Mouse (Mus musculus): ENCODE measurements around the gene Ctf2. TPM values are rescaled to one million over a fixed set of nuclear protein-coding genes. Genes with fewer than 3 reads are reported as not detected.
A peak's percentile ranks its signal among the peaks of the same experiment; 100 is the strongest.

Gene Ctf2
- polyA plus RNA-seq, 2 experiments from 2014 or later: not detected

DNA sequence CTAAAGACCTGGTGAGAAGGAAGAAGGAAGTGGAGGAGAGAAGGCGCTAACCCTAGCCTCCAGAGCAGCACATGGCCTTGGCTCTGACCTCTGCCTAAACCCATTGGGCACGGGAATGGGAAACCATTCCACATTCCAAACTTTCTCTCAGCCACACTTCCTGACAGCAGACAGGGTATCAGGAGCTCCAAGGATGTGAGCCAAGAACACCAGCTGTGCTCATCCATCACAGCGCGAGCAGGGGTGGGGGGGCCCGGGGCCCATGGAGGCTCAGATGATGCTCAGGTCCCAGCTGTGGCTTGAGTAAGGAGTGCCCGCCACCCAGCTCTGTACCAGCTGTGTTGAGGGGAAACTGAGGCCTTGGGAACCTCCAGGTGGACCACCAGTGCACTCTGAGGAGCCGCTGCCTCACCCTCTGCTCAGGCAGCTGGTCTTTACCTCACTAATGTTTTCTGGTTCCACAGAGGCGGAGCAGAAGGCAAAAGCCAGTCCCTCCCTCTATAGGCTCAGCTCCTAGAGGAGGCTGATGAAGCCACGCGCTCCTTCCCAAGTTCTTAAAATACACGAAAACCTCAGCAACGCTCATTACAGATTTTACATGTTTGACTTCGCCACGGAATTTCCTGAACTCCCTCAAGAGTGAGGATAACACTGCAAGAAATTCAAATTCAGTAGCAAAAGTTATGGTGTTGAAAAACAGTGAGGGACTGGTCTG is 46.5 kb downstream of the Ctf2 start:
- no peak for ATAC-seq

DNA sequence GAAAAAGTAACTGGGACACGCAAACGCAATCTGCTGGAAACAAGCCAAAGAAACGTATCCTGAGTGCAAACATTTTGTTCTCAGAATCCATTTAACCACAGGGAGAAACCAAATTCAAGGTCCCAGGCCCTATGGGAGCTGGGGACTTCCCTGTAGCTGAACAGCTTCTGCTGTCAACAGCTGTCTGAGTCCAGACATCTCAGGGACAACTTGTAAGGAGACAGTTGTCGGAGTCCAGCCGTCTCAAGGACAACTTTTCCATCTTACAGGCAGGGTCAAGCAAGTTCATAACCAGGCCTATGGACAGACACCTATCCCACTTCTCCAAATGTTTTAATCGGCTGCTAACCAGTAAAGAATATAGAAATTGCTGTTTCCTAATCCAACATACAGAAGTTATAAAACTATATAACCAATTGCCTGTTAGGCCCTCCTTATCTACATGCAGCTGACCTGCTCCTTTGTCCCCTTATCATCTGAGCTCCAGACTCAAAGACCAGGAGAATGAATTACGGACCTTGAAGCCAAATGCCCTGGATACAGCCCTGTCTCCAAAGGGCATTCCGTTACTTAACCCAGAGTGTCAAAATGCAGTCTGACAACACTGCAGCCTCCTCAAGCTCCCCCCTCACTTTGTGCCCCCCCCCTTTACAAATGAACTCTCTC is 49.9 kb downstream of the Ctf2 start:
- ATAC-seq: no peak

DNA sequence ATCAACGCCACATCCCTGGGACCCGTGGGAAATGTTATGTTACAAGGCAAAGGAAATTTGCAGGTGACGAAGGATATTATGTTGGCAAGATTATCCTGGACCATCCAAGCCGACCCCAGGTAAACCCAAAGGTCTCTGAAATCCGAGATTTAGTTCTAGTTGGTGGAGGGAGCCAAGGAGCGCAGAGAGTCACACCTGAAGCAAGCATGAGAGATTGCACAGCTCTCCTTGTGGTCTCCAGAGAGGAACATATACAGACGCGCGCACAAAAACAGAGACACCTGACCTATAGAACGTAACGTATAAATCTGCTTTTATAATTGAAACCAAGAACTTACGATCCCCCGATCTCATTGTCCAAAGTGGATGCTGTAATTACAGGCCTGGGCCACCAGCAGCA is 51.4 kb downstream of the Ctf2 start:
- ATAC-seq: no peak

DNA sequence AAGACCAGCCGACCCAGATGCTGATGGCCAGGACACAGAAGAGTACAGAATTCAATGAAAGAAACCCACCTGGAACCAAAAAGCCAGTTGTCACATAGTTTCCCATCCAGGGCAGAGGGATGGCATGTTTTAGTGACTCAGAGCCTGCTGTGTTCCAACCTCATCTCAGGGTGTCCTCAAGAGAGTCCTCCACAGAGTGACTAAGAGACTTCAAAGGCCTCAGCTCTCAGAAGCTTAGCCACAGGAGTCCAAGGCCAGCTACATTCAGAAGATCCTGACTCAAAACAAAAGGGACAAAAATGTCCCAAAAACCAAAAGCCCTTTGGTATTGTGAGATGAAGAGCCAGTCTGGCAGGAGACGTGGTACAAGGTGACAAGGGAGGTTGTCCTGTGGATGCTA is 53.2 kb downstream of the Ctf2 start:
- no peak for ATAC-seq

DNA sequence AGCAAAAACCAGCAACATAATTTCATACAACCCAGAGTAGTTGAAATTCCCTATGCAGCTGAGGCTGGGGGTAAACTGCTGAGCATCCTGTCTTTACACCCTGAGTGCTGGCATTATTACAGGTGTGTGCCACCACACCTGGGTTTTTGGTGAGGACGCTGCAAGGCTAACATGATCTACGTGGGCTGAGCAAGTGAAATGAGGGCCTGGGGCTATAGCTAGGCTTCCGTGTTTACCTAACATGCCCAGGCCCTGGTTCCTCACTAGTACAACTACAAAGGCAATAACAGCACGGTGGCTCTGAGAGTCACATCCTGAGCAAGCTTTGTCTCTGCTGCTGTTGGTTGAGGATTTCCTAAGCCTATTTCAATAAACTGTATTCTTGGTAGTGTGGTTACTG is 54.4 kb downstream of the Ctf2 start:
- no peak for ATAC-seq

DNA sequence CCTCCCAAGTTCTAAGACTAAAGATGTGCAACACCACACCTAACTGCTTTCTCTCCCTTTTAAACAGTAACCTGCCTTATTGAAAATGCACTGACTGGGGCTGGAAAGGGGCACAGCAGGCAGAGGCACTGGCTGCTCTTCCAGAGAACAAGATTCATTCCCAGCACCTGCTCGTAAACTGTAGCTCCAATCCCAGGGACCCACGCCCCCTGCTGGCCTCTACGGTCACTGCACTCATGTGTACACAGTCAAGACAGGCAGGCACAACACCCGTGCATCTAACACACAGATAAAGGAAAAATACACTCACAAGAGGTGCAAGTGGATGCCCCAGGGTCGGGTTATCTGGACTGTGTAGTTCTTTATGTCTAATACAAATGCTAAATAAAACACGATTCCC is 54.9 kb downstream of the Ctf2 start:
- ATAC-seq: no peak

DNA sequence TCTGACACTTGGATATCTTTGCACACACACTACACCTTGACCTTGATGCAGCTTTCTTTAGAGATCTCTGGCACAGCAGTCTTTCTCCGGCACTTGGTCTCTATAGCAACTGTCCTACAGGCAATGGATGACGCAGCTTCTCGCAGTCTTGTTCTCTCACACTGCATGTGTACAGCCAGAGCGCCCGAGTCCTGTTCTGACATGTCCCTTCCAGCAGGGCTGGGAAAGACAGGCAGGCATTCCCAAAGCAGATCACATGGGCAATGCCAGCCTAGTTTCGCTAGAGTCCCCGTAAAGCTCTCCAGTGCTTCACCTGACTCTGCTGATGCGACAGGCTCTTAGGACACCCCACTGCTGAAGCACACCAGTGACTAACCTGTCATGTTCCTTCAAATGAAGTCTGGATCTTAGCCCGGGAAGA is 56.6 kb downstream of the Ctf2 start:
- no peak for ATAC-seq

DNA sequence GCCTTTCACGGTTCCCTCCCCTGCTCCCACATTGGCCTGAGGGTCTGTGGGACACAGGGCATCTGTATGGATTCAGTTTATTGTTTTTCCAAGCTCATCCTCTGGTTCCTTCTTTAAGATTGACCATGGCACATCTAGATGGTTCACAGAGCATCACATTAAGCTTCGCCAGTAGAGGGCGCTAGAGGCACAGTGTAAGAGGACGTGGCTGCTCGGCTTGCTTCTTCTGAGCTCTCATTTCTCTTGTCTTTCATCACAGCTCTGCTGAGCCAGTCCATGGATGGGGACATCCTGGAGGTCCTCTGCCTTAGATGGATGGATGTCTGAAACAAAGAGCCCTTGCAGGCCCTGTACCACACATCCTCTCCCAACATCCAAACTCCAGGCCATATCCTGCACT is 57.0 kb downstream of the Ctf2 start:
- peak; percentile 67 for ATAC-seq

DNA sequence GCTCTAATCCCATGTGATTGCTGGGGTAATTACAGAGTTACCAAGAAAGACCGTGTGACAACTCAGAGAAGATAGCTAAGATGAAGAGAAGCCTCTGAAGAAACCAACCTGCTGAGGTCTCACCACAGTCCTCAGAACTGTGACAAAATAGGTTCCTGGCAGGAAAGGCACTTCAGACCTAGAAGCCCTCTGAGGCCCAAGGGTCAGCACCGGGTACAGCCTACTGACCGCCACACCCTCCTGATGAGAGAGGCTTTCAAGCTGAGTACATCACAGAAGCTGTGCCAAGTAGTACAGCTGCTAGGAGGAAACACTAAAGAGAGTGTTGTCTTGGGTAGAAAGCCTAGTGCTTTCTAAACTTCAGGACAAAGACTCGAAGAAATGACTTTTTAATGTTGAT is 59.2 kb downstream of the Ctf2 start:
- no peak for ATAC-seq

DNA sequence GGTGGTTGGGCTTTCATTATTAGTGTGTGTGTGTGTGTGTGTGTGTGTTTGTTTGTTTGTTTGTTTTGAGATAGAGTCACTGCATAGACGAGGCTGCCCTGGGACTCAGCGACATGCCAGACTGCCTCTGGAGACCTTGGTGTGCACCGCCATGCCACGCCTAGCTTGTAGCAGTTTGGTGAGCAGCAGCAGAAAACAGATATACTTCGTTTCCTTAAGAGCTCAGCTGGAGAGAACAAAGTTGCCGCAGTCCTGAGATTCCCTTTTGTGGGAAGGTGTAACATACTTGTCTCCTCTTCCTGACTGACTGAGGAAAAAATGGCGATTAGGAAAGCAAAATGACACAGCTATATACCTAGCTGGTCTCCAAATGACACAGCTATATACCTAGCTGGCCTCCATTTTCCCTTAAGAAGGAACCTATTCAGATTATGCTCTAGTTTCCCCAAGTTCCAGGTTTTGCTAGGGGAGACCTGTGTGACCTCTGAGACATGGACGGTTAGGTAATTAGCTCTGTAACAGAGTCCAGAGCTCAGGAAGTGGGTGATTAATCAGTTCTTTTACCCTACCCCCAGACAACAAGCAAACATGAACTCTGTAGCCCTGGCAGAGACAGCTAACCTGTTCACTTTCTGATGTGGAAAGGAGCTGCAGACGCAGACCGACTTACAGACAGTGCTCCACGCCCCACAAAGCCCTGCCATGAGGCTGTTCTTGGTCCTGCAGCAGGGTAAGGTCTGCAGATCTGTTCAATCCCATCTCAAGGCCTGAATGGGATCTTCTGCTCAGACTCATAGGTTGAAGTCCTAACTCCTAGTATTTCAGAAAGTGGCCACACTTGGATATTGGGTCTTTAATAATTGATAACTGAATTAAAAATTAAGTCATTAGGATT is 59.8 kb downstream of the Ctf2 start:
- ATAC-seq: no peak

Other genes with a start within 250 kb of the Ctf2 start
- gene Srcap, start 220.2 kb downstream of the Ctf2 start, polyA plus RNA-seq (2017; shearing (Covaris generic)): 10 to 100 TPM in 1 of 2 experiments, 1 to 10 TPM in 1; 9.1 to 11.4 TPM
- gene Gm42715, start 212.6 kb downstream of the Ctf2 start, polyA plus RNA-seq (2017; shearing (Covaris generic)): 10 to 100 TPM; 29.9 to 31.9 TPM
- gene Tmem265, start 170.8 kb downstream of the Ctf2 start, polyA plus RNA-seq (2017; shearing (Covaris generic)): 10 to 100 TPM; 39.7 to 91.0 TPM
- gene Phkg2, start 158.8 kb downstream of the Ctf2 start, polyA plus RNA-seq (2017; shearing (Covaris generic)): 100 to 1,000 TPM; 109 to 138 TPM
- under 1 TPM; 0.56 to 0.70 TPM for gene Ccdc189, start 143.6 kb downstream of the Ctf2 start, polyA plus RNA-seq (2017; shearing (Covaris generic))
- gene Rnf40, start 143.4 kb downstream of the Ctf2 start, polyA plus RNA-seq (2017; shearing (Covaris generic)): 10 to 100 TPM; 26.3 to 45.6 TPM
- gene Zfp629, start 116.4 kb downstream of the Ctf2 start, polyA plus RNA-seq (2017; shearing (Covaris generic)): under 1 TPM; 0.16 to 0.56 TPM
- 1 to 10 TPM; 3.2 to 5.5 TPM for gene Bcl7c, start 23.2 kb downstream of the Ctf2 start, polyA plus RNA-seq (2017; shearing (Covaris generic))
- not detected for gene Ctf1, start 19.4 kb downstream of the Ctf2 start, polyA plus RNA-seq (2017; shearing (Covaris generic))
- under 1 TPM; 0.12 to 0.62 TPM for gene Fbxl19, start 12.4 kb upstream of the Ctf2 start, polyA plus RNA-seq (2017; shearing (Covaris generic))
- gene Orai3, start 37.6 kb upstream of the Ctf2 start, polyA plus RNA-seq (2017; shearing (Covaris generic)): 10 to 100 TPM; 12.8 to 15.4 TPM
- 1 to 10 TPM; 5.8 to 6.6 TPM for gene Setd1a, start 44.5 kb upstream of the Ctf2 start, polyA plus RNA-seq (2017; shearing (Covaris generic))
- gene Gm49388, start 53.4 kb upstream of the Ctf2 start, polyA plus RNA-seq (2017; shearing (Covaris generic)): under 1 TPM; 0.65 to 0.99 TPM
- gene Hsd3b7, start 68.4 kb upstream of the Ctf2 start, polyA plus RNA-seq (2017; shearing (Covaris generic)): 1 to 10 TPM; 3.9 to 6.8 TPM
- 100 to 1,000 TPM in 1 of 2 experiments, 10 to 100 TPM in 1; 62.0 to 110 TPM for gene Stx4a, start 92.1 kb upstream of the Ctf2 start, polyA plus RNA-seq (2017; shearing (Covaris generic))
- not detected for gene Stx1b, start 92.4 kb upstream of the Ctf2 start, polyA plus RNA-seq (2017; shearing (Covaris generic))
- 10 to 100 TPM; 25.1 to 29.0 TPM for gene Zfp646, start 144.1 kb upstream of the Ctf2 start, polyA plus RNA-seq (2017; shearing (Covaris generic))
- gene Zfp668, start 144.7 kb upstream of the Ctf2 start, polyA plus RNA-seq (2017; shearing (Covaris generic)): 10 to 100 TPM in 1 of 2 experiments, 1 to 10 TPM in 1; 9.0 to 10.6 TPM
- 1 to 10 TPM in 1 of 2 experiments, under 1 TPM in 1; 0.85 to 1.2 TPM for gene Prss53, start 158.8 kb upstream of the Ctf2 start, polyA plus RNA-seq (2017; shearing (Covaris generic))
- gene Gm21974, start 163.3 kb upstream of the Ctf2 start, polyA plus RNA-seq (2017; shearing (Covaris generic)): not detected
- 10 to 100 TPM; 43.3 to 58.0 TPM for gene Vkorc1, start 163.5 kb upstream of the Ctf2 start, polyA plus RNA-seq (2017; shearing (Covaris generic))
- gene Bckdk, start 171.9 kb upstream of the Ctf2 start, polyA plus RNA-seq (2017; shearing (Covaris generic)): 100 to 1,000 TPM in 1 of 2 experiments, 10 to 100 TPM in 1; 59.0 to 108 TPM
- gene Kat8, start 180.3 kb upstream of the Ctf2 start, polyA plus RNA-seq (2017; shearing (Covaris generic)): 10 to 100 TPM; 39.8 to 41.9 TPM
- not detected for gene Prss8, start 197.9 kb upstream of the Ctf2 start, polyA plus RNA-seq (2017; shearing (Covaris generic))
- gene Prss36, start 214.6 kb upstream of the Ctf2 start, polyA plus RNA-seq (2017; shearing (Covaris generic)): 1 to 10 TPM; 2.5 to 4.3 TPM
- 10 to 100 TPM; 59.4 to 88.7 TPM for gene Fus, start 235.3 kb upstream of the Ctf2 start, polyA plus RNA-seq (2017; shearing (Covaris generic))

Data from CD4-positive, CD25-positive, alpha-beta regulatory T cell, adult 4 months (primary cell).